Mouse (Mus musculus) E14TG2a.4 (cell line): ENCODE measurements at regions not wholly inside any gene's neighbourhood (a gene's known extent, or its start where the extent isn't known, plus 50 kb on each side); places are given as distances from the start of the nearest gene placed in this dataset.

Source experiments
- CTCF ChIP-seq: conservative IDR thresholded peaks from 2 replicates; pipeline ENCODE4 v1.5.1; 2014; ENCODE audit warnings: low read length
- NANOG ChIP-seq: IDR thresholded peaks from 2 replicates; pipeline ENCODE4 v1.6.1; 2014; ENCODE audit warnings: borderline replicate concordance, low read length, mixed read lengths
- POU5F1 ChIP-seq: IDR thresholded peaks from 2 replicates; pipeline ENCODE4 v1.6.1; 2014; ENCODE audit warnings: low read length, borderline replicate concordance

- TF ChIP-seq CTCF (no peak), POU5F1 (no peak), NANOG (no peak)
Observed at GRCm38 (mm10) chr1:152140175-152140574, 50.2 kb upstream of the 1700025G04Rik start.
